Mouse (Mus musculus): Measurements from ENCODE around the gene Dqx1.

- no peak for TF ChIP-seq ZNF384 (IDR thresholded peaks at IDR 0.05; ENCODE audit: low read depth, low read length)
- no peak for TF ChIP-seq HCFC1 (IDR thresholded peaks at IDR 0.05; ENCODE audit: borderline replicate concordance, insufficient read depth, low read length)
Measured at GRCm38 (mm10) chr6:83008659-83009058, 49.0 kb upstream of the Dqx1 start.

All from ES-E14 (cell line).